Mouse (Mus musculus) NIH3T3 (cell line): ENCODE data around the gene Tm4sf5.
A peak's percentile ranks its signal among the peaks of the same experiment; 100 is the strongest.

Experiments used
- DNase-seq: peaks from one replicate; pipeline ENCODE4 v3.0.0-alpha.2; 2012; ENCODE audit warnings: low read depth

The Tm4sf5 gene

DNA sequence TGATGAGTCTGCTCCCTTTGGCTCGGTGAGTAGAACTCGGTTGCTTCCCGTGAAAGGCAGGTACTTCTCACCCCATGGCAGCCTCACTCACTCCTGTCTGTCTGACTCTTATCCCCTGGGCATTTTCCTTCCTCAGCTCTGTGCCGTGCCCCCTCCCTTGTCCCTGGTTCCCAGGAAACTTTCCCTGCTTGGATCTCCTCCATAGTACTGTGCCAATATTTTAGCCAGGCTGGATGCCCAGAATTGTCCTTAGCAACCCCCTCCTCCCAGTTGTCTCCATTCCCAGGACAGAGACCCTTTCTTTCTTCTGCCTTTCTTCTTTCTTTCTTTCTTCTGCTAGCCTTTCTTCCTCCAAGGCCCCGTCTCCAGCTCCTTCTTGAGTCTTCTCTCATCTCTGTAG, 36.4 kb downstream of the Tm4sf5 start:
- DNase-seq, result no peak

DNA sequence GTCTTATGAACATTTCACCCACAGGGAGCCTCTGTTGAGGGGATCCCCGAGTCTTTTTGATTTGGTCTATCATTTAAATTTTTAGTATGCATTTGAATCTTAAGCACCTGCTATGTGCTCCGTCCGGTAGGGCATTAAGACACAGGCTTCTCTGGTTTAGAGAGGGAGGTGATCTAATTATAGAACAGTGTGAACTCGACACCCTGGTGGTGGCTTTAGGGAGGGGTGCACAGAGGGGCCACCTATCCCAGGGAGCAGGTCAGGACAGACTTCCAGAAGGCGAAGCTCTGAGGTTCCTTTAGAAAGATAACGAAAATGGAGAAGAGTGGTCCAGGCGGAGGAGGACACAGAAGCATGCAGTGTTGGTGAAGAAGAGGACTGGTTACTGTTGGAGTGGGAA, 39.5 kb downstream of the Tm4sf5 start:
- no peak for DNase-seq

- DNase-seq, result no peak
These were observed 46.5 kb downstream of the Tm4sf5 start for GRCm38 (mm10) chr11:70551526-70551925.

GRCm38 (mm10) chr11:70553940-70554339, 48.9 kb downstream of the Tm4sf5 start:
- DNase-seq, result peak; percentile 14

DNA sequence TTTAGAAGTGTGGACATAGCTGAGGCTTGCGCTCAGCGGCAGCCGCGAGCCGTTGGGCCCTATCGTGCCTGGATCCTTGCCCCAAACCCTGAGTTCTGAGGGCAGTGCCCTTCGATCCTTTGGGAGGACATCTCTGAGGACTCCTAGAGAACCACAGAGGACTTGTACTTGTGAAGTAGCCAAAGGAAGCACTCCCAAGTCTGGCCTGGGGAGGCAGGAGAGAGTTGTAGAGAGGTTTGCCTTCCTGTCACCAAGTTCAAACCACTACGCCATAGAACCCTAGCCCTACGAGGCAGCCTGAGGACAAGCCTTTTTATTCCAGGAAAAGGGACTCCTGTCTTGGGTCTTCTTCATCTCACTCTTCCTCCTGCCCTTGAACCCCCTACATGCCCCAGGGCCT, 52.5 kb downstream of the Tm4sf5 start:
- DNase-seq, result no peak
